ENCODE assay signal across 8 mouse cellular contexts in the genomic region with DNA sequence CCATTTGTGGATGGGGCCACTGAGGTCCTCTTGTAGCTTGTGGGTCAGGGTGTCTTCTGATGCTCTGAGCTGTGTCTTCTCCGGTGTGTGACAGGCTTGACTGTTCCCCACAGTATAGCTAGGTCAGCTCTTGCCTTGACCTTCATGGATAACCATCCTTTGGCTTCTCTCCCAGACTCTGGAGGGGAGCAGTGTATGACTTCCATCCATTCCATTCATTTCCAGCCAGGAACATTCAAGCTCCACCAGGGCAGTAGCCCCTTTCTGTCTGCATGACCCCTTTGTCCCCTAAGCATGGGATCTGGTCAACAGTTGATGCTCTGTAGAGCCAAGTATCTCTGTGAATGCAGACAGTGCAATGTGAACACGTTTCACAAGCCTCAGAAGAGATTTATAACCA. TPM values are rescaled to one million over a fixed set of nuclear protein-coding genes. Genes with fewer than 3 reads are reported as not detected.
DNase-seq lines count a peak whose midpoint lies in the region; ATAC-seq lines count a peak whose summit lies in the region.

No protein-coding gene starts in this region.

- H3K36me3 ChIP-seq in heart, embryonic 12.5 days = no peaks in the 10 kb centered on the region
- no peaks in the 10 kb centered on the region for H3K36me3 ChIP-seq in hindbrain, embryonic 11.5 days (ENCODE audit: control insufficient read depth, insufficient read depth, low read length)
- H3K36me3 ChIP-seq in midbrain, embryonic 14.5 days (ENCODE audit: control insufficient read depth, insufficient read depth, low read length) = 0 out of 2 replicates have a peak, but pooled peaks cover 4% of the 10 kb centered on the region

- intact Hi-C loops in heart, postnatal 14 days (cut with DNase I) = loop anchor here (5.0 kb wide), 1 partner anchor 95 kb away; a partner anchor contains a TSS

- H3K4me3 ChIP-seq in heart, embryonic 12.5 days = peak overlapping the region; percentile 95; the same call in 1 of the 2 replicates
- no peak overlapping the region for H3K4me3 ChIP-seq in hindbrain, embryonic 11.5 days (ENCODE audit: low read depth, low read length)
- peak overlapping the region; percentile 98; the same call in 1 of the 2 replicates for H3K4me3 ChIP-seq in midbrain, embryonic 14.5 days (replicated peaks; ENCODE audit: low read depth, low read length)

- peak overlapping the region; percentile 90 for H3K27ac ChIP-seq in heart, embryonic 12.5 days (ENCODE audit: poor library complexity, severe bottlenecking)
- peak overlapping the region; percentile 98; the same call in 1 of the 2 replicates for H3K27ac ChIP-seq in hindbrain, embryonic 11.5 days (ENCODE audit: low read depth, low read length)
- H3K27ac ChIP-seq in midbrain, embryonic 14.5 days (replicated peaks; ENCODE audit: low read depth, low read length) = peak overlapping the region; percentile 100

- H3K4me2 ChIP-seq in heart, embryonic 12.5 days = peak overlapping the region; percentile 78
- peak overlapping the region; percentile 71; the same call in 1 of the 2 replicates for H3K4me2 ChIP-seq in hindbrain, embryonic 11.5 days (replicated peaks; ENCODE audit: low read depth, low read length)
- peak overlapping the region; percentile 78 for H3K4me2 ChIP-seq in midbrain, embryonic 14.5 days (ENCODE audit: low read length)

- peaks cover 29% of the 10 kb centered on the region for H3K4me1 ChIP-seq in heart, embryonic 12.5 days (replicated peaks)
- peaks cover 4% of the 10 kb centered on the region for H3K4me1 ChIP-seq in hindbrain, embryonic 11.5 days (replicated peaks; ENCODE audit: control insufficient read depth, insufficient read depth, low read length)
- peaks cover 29% of the 10 kb centered on the region for H3K4me1 ChIP-seq in midbrain, embryonic 14.5 days (ENCODE audit: control insufficient read depth, insufficient read depth, low read length)

- H3K9me3 ChIP-seq in heart, embryonic 12.5 days (replicated peaks) = no peaks in the 10 kb centered on the region
- H3K9me3 ChIP-seq in hindbrain, embryonic 11.5 days (ENCODE audit: control insufficient read depth, low read length) = no peaks in the 10 kb centered on the region
- H3K9me3 ChIP-seq in midbrain, embryonic 14.5 days (ENCODE audit: control insufficient read depth, low read length) = no peaks in the 10 kb centered on the region

- WGBS in heart, embryonic 12.5 days = 78% methylated on average over 2 of the region's 2 CpGs
- 82% methylated on average over 2 of the region's 2 CpGs for WGBS in hindbrain, embryonic 11.5 days
- WGBS in midbrain, embryonic 14.5 days = 81% methylated on average over 2 of the region's 2 CpGs

- ATAC-seq in heart, embryonic 12.5 days (ENCODE audit: insufficient number of reproducible peaks, low FRiP score) = no peak
- no peak for ATAC-seq in hindbrain, embryonic 11.5 days (ENCODE audit: low FRiP score)
- ATAC-seq in midbrain, embryonic 14.5 days (ENCODE audit: low FRiP score, low TSS enrichment) = no peak
- no peak for ATAC-seq in megakaryocyte progenitor cell, adult 5-6 weeks (replicated peaks; ENCODE audit: poor library complexity)

- peak overlapping the region; percentile 66; the same call in 1 of the 2 replicates for H3K9ac ChIP-seq in heart, embryonic 12.5 days
- peak overlapping the region; percentile 64 for H3K9ac ChIP-seq in hindbrain, embryonic 11.5 days (ENCODE audit: low read depth, low read length)
- peak overlapping the region; percentile 64; the same call in 1 of the 2 replicates for H3K9ac ChIP-seq in midbrain, embryonic 14.5 days (replicated peaks; ENCODE audit: low read length)

- H3K27me3 ChIP-seq in heart, embryonic 12.5 days (replicated peaks) = no peaks in the 10 kb centered on the region; the same call in 1 of the 2 replicates
- no peaks in the 10 kb centered on the region for H3K27me3 ChIP-seq in hindbrain, embryonic 11.5 days (ENCODE audit: control insufficient read depth, insufficient read depth, low read length)
- H3K27me3 ChIP-seq in midbrain, embryonic 14.5 days (ENCODE audit: control insufficient read depth, insufficient read depth, low read length) = no peaks in the 10 kb centered on the region

- no peak for DNase-seq in heart, postnatal 14 days
- peak; percentile 51 for DNase-seq in cerebellum, adult 11-12 months
- DNase-seq in hindbrain, embryonic 11.5 days (ENCODE audit: low spot score) = no peak
- no peak for DNase-seq in midbrain, embryonic 14.5 days
- no peak for DNase-seq in layer of hippocampus, adult 9-11 months
- no peak for DNase-seq in kidney, adult 8-10 months

RNA-seq across cellular contexts. Expression of a gene that starts 0.9 kb away (rescaled TPM):
- polyA plus RNA-seq in heart, embryonic 12.5 days (2016; fragmentation: Nextera tagmentation; extraction: Ambion mirVana) = 80.9 and 82.0 TPM in 2 replicates
- total RNA-seq in heart, postnatal 14 days (2021) = 10 to 100 TPM; 55.4 to 60.4 TPM
- 128 and 136 TPM in 2 replicates for polyA plus RNA-seq in hindbrain, embryonic 11.5 days (2014; fragmentation: Nextera tagmentation; extraction: Ambion mirVana)
- 140 and 162 TPM in 2 replicates for polyA plus RNA-seq in midbrain, embryonic 14.5 days (2014; fragmentation: Nextera tagmentation; extraction: Ambion mirVana)
- 83.7 and 92.7 TPM in 2 replicates for total RNA-seq in megakaryocyte progenitor cell, adult 5-6 weeks (2015)
- 94.4 and 99.1 TPM in 2 replicates for total RNA-seq in megakaryocyte progenitor cell, adult 5-6 weeks (2017)

RNA-seq across cellular contexts. Expression of a gene that starts 47.7 kb away (rescaled TPM):
- polyA plus RNA-seq in heart, embryonic 12.5 days (2016; fragmentation: Nextera tagmentation; extraction: Ambion mirVana) = not detected in 2 replicates
- total RNA-seq in heart, postnatal 14 days (2021) = not detected
- polyA plus RNA-seq in hindbrain, embryonic 11.5 days (2014; fragmentation: Nextera tagmentation; extraction: Ambion mirVana) = not detected in 2 replicates
- polyA plus RNA-seq in midbrain, embryonic 14.5 days (2014; fragmentation: Nextera tagmentation; extraction: Ambion mirVana) = not detected in 2 replicates
- total RNA-seq in megakaryocyte progenitor cell, adult 5-6 weeks (2015) = not detected in 2 replicates
- total RNA-seq in megakaryocyte progenitor cell, adult 5-6 weeks (2017) = 0.25 TPM in 1 of 2 replicates, not detected in the other
